Mouse (Mus musculus): Measurements from ENCODE around the gene Cnnm4. TPM values are rescaled to one million over a fixed set of nuclear protein-coding genes. Genes with fewer than 3 reads are reported as not detected.
A peak's percentile ranks its signal among the peaks of the same experiment; 100 is the strongest.

The Cnnm4 gene
- polyA plus RNA-seq, 1 experiment from 2014 or later, result 14.1 TPM

DNA sequence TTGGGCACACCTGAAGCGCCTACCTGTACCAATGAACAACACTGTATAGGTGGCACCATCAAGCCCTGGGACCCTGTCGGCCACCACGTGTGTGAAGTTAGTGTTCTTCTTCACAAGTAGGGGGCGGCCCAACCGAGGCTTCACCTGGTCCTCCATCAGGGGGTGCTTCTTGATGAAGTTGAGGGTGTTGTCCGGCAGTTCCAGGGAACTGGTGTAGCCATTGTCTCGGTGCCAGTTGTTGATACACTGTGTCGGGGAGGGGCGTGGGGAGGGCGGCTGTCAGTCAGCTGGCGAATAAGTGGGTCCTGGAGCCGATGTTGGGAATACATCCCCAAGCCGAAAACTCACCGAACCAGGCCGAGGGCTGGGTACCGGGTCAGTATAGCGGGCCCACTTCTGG, 80.5 kb downstream of the Cnnm4 start:
- H3K4me2 ChIP-seq (replicated peaks; ENCODE audit: low read depth, low read length), result no peak overlapping the region

DNA sequence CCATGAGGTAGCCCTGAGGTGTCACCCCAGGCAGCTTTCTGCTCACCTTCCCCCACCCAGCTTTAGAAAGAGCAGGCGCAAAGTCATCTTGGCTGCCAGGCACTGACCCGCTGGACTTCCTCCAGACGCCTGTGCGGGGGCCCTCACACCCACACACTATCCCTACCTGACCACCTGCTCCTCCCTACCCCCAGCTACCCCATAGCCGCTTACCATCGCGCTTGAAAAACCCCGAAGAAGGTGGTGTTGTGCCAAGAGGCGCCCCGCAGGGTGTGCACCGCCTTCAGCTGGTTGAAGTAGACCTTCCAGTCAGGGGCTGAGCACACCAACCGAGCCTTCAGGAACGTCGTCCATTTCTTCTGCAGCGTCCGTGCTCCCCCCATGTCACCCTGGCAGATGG, 81.1 kb downstream of the Cnnm4 start:
- peaks cover 42% of the 10 kb centered on the region for H3K4me1 ChIP-seq (ENCODE audit: control insufficient read depth, insufficient read depth, low read length)
- no peak overlapping the region for H3K4me2 ChIP-seq (replicated peaks; ENCODE audit: low read depth, low read length)
- H3K27me3 ChIP-seq (ENCODE audit: control insufficient read depth, insufficient read depth, low read length), result no peaks in the 10 kb centered on the region
- H3K36me3 ChIP-seq (ENCODE audit: control insufficient read depth, insufficient read depth, low read length), result peaks cover 71% of the 10 kb centered on the region
- H3K9ac ChIP-seq (replicated peaks; ENCODE audit: low read depth, low read length), result no peak overlapping the region
- no peaks in the 10 kb centered on the region for H3K9me3 ChIP-seq (ENCODE audit: control insufficient read depth, low read depth, low read length)
- H3K4me3 ChIP-seq (ENCODE audit: low read depth, low read length), result no peak overlapping the region
- no peak overlapping the region for H3K27ac ChIP-seq (ENCODE audit: low read length)
- 91% methylated on average over 16 of the region's 16 CpGs for WGBS
- no peak for ATAC-seq (ENCODE audit: insufficient number of reproducible peaks, insufficient read depth, low FRiP score, low read depth)

More for the DNA sequence above, 80.5 kb downstream of the Cnnm4 start:
- ATAC-seq (ENCODE audit: insufficient number of reproducible peaks, insufficient read depth, low FRiP score, low read depth), result no peak
- 86% methylated on average over 17 of the region's 17 CpGs for WGBS
- no peaks in the 10 kb centered on the region for H3K9me3 ChIP-seq (ENCODE audit: control insufficient read depth, low read depth, low read length)
- H3K36me3 ChIP-seq (ENCODE audit: control insufficient read depth, insufficient read depth, low read length), result peaks cover 71% of the 10 kb centered on the region
- H3K9ac ChIP-seq (replicated peaks; ENCODE audit: low read depth, low read length), result no peak overlapping the region
- peaks cover 45% of the 10 kb centered on the region for H3K4me1 ChIP-seq (ENCODE audit: control insufficient read depth, insufficient read depth, low read length)
- H3K27me3 ChIP-seq (ENCODE audit: control insufficient read depth, insufficient read depth, low read length), result no peaks in the 10 kb centered on the region
- H3K27ac ChIP-seq (ENCODE audit: low read length), result no peak overlapping the region
- H3K4me3 ChIP-seq (ENCODE audit: low read depth, low read length), result no peak overlapping the region

DNA sequence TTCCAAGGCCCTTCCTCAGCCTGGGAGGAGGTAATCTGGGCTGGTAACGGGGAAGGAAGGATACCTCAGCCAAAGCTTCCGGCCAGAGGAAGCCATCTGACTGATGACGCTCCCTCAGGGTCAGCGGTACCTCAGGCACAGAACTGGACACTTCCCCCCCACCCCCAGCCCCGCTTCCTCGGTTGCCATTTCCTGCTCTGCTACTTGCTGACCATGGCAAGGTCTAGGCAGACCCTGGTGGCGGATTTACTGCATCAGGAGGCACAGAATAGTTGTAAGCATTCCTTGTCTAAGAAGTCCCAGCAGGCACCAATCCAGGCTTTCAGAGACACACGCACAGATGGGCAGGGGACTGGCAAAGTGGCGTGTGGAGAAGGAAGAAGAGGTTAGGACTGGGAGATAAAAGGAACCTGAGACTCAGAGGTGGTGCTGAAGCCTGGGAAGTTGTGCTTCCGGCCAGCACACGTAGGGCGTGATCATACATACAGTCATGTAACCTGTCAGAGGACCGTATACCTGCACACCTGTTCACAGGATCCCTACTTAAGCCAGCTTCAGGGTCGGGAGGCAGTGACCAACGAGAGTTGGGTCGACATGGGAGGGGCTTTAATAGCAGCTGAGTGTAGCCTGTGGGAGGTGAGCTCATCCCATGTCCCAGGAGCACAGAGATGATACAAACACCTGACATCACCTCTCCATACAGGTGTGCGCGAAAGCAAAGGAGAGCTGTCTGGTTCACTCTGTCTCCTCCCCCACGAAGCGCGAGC, 83.4 kb downstream of the Cnnm4 start:
- 64% methylated on average over 21 of the region's 21 CpGs for WGBS
- ATAC-seq (ENCODE audit: insufficient number of reproducible peaks, insufficient read depth, low FRiP score, low read depth), result no peak
- H3K27me3 ChIP-seq (ENCODE audit: control insufficient read depth, insufficient read depth, low read length), result no peaks in the 10 kb centered on the region
- H3K4me1 ChIP-seq (ENCODE audit: control insufficient read depth, insufficient read depth, low read length), result peaks cover 31% of the 10 kb centered on the region
- H3K36me3 ChIP-seq (ENCODE audit: control insufficient read depth, insufficient read depth, low read length), result peaks cover 57% of the 10 kb centered on the region
- peak overlapping the region; percentile 91; the same call in 1 of the 2 replicates for H3K4me3 ChIP-seq (ENCODE audit: low read depth, low read length)
- H3K9me3 ChIP-seq (ENCODE audit: control insufficient read depth, low read depth, low read length), result no peaks in the 10 kb centered on the region
- 0 out of 2 replicates have a peak overlapping the region, but pooled peaks have one; percentile 96 for H3K9ac ChIP-seq (replicated peaks; ENCODE audit: low read depth, low read length)
- peak overlapping the region; percentile 82 for H3K4me2 ChIP-seq (replicated peaks; ENCODE audit: low read depth, low read length)
- peak overlapping the region; percentile 39; the same call in 1 of the 2 replicates for H3K27ac ChIP-seq (ENCODE audit: low read length)

DNA sequence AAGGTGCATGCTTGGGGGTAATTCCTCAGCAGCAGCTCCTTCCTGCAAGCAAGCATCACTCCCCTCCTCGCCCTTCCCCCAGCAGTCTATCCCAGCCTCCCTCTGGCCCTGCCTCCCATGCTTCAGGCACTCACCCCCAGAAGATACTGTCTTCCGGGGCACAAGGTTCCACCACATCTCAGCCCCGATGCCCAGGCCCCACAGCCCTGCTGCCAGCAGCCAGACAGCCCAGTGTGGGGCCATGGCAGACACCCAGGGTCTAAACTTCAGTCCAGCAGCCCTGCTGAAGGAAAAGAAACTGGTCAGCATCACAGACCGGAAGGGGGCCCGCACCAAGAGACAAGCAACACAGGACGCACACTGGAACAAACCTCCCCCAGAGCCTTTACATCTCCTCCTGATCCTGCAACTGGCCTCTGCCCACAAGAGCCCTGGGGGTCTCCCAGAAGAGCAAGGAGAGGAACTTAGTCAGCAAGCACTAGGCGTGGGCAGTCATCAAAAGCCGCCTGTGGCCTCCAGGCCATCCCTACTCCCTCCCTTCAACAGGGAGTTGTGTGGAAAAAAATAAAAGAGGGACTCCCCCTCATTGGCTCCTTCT, 84.5 kb downstream of the Cnnm4 start:
- 4% methylated on average over 8 of the region's 8 CpGs for WGBS
- Histone ChIP-seq H3K27me3 (ENCODE audit: control insufficient read depth, insufficient read depth, low read length) (no peaks in the 10 kb centered on the region), H3K4me2 (replicated peaks; ENCODE audit: low read depth, low read length) (peak overlapping the region; percentile 82), H3K9me3 (ENCODE audit: control insufficient read depth, low read depth, low read length) (no peaks in the 10 kb centered on the region), H3K27ac (ENCODE audit: low read length) (peak overlapping the region; percentile 99), H3K4me3 (ENCODE audit: low read depth, low read length) (peak overlapping the region; percentile 91), H3K9ac (replicated peaks; ENCODE audit: low read depth, low read length) (peak overlapping the region; percentile 96), H3K4me1 (ENCODE audit: control insufficient read depth, insufficient read depth, low read length) (peaks cover 31% of the 10 kb centered on the region), H3K36me3 (ENCODE audit: control insufficient read depth, insufficient read depth, low read length) (peaks cover 47% of the 10 kb centered on the region)
- ATAC-seq (ENCODE audit: insufficient number of reproducible peaks, insufficient read depth, low FRiP score, low read depth), result no peak

DNA sequence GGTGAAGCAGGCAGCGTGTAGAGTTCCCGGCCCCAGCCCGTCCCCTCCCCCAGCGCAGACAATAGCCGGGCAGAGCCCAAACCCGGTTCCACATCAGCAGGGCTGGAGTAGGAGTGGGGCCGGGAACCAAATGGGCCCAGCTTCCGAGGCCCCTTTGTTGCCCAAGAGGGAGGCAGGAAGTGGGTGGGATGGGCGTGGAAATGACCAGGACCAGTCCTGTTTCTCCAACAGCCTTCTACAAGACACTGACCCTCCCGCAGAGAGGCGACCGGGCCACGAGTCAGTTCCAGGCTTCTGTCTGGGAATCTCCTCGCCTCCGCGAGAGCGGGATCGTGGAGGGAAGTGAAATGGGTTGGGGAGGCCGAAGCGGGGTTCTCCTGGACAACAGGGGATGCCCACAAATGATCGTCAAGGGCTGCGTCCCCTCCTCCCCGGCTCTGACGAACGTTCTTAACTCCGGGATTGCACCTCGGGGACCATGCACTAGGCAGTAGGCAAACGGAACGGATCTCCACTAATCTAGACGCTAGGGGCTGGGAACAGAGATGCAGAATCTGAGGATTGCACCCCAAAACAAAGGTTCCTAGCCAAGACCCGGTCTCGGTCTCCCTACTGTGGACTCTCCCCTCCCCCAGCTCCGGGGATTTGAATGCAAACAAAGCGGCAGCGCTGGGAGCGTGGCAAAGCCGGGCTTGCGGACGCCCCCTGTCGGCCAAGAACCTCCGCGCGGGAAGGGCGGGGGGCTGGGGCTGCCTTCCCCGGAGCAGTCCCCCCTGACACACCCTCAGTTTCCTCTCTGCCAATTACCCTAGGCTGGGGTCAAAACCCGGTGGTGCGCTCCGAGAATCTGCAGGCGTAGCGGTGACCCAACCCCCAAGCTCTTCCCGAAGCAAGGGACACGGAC, 85.4 kb downstream of the Cnnm4 start:
- WGBS, result under 1% methylated on average over 52 of the region's 52 CpGs
- Histone ChIP-seq H3K4me1 (ENCODE audit: control insufficient read depth, insufficient read depth, low read length) (peaks cover 31% of the 10 kb centered on the region), H3K27me3 (ENCODE audit: control insufficient read depth, insufficient read depth, low read length) (no peaks in the 10 kb centered on the region), H3K9me3 (ENCODE audit: control insufficient read depth, low read depth, low read length) (no peaks in the 10 kb centered on the region), H3K4me2 (replicated peaks; ENCODE audit: low read depth, low read length) (peak overlapping the region; percentile 82), H3K4me3 (ENCODE audit: low read depth, low read length) (peak overlapping the region; percentile 91), H3K27ac (ENCODE audit: low read length) (peak overlapping the region; percentile 99), H3K36me3 (ENCODE audit: control insufficient read depth, insufficient read depth, low read length) (peaks cover 38% of the 10 kb centered on the region), H3K9ac (replicated peaks; ENCODE audit: low read depth, low read length) (peak overlapping the region; percentile 96)
- peak; percentile 73 for ATAC-seq (ENCODE audit: insufficient number of reproducible peaks, insufficient read depth, low FRiP score, low read depth)

DNA sequence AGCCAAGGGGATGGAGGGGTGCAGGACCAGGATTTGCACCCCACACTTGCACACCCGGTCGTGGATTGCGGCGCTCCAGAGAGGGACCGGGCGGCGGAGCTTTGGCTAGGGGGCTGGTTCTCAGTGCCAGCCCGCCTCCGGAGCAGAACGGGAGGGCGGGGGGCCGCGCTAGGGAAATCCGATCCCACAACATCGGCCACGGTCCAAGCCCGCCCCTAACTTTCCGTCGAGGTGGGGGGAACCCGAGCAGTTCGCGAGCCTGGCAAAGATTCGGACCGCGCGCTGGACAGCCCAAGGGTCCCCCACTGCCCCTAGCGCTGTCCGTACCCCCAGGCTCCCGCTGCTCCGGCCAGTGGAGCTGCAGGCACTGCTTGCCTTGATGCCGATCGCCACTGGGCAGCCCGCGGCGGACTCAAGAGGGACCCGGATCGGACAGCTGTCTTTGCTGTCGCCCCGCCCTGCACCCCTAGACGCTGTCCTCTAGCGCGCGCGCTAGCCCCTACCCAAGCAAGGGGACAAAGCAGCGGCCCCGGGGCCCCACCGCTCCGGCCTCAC, 86.1 kb downstream of the Cnnm4 start:
- H3K4me1 ChIP-seq (ENCODE audit: control insufficient read depth, insufficient read depth, low read length), result peaks cover 31% of the 10 kb centered on the region

More for the DNA sequence above, 86.1 kb downstream of the Cnnm4 start:
- peak overlapping the region; percentile 91 for H3K4me3 ChIP-seq (ENCODE audit: low read depth, low read length)
- peak overlapping the region; percentile 96 for H3K9ac ChIP-seq (replicated peaks; ENCODE audit: low read depth, low read length)
- H3K36me3 ChIP-seq (ENCODE audit: control insufficient read depth, insufficient read depth, low read length), result peaks cover 30% of the 10 kb centered on the region
- peak overlapping the region; percentile 82 for H3K4me2 ChIP-seq (replicated peaks; ENCODE audit: low read depth, low read length)
- WGBS, result 0% methylated on average over 42 of the region's 48 CpGs
- peak overlapping the region; percentile 99 for H3K27ac ChIP-seq (ENCODE audit: low read length)
- H3K27me3 ChIP-seq (ENCODE audit: control insufficient read depth, insufficient read depth, low read length), result no peaks in the 10 kb centered on the region
- no peaks in the 10 kb centered on the region for H3K9me3 ChIP-seq (ENCODE audit: control insufficient read depth, low read depth, low read length)
- peak; percentile 78 for ATAC-seq (ENCODE audit: insufficient number of reproducible peaks, insufficient read depth, low FRiP score, low read depth)
